Mouse (Mus musculus): ENCODE data around the gene Tnrc6c. TPM values are rescaled to one million over a fixed set of nuclear protein-coding genes. Genes with fewer than 3 reads are reported as not detected.

Gene Tnrc6c
- polyA plus RNA-seq, 1 experiment from 2014 or later: 8.6 TPM

GRCm38 (mm10) chr11:117629865-117630264 is 24.2 kb upstream of the Tnrc6c start:
- no peaks in the 10 kb centered on the region for H3K36me3 ChIP-seq (ENCODE audit: control insufficient read depth, insufficient read depth, low read length)
- H3K27me3 ChIP-seq (ENCODE audit: control insufficient read depth, insufficient read depth, low read depth, low read length): peaks cover 21% of the 10 kb centered on the region
- no peak overlapping the region for H3K9ac ChIP-seq (ENCODE audit: low read length)
- no peak for ATAC-seq (ENCODE audit: low read depth)
- H3K4me2 ChIP-seq (ENCODE audit: low read depth, low read length): no peak overlapping the region
- H3K4me3 ChIP-seq (ENCODE audit: low read length): no peak overlapping the region
- 84% methylated on average over 2 of the region's 2 CpGs for WGBS
- H3K4me1 ChIP-seq (replicated peaks; ENCODE audit: control insufficient read depth, insufficient read depth, low read length): 0 out of 2 replicates have a peak, but pooled peaks cover 5% of the 10 kb centered on the region
- H3K9me3 ChIP-seq (ENCODE audit: control insufficient read depth, low read length): no peaks in the 10 kb centered on the region
- H3K27ac ChIP-seq (ENCODE audit: low read length): no peak overlapping the region

GRCm38 (mm10) chr11:117630868-117631565 is 23.1 kb upstream of the Tnrc6c start:
- Histone ChIP-seq H3K4me1 (replicated peaks; ENCODE audit: control insufficient read depth, insufficient read depth, low read length) (0 out of 2 replicates have a peak, but pooled peaks cover 5% of the 10 kb centered on the region), H3K36me3 (ENCODE audit: control insufficient read depth, insufficient read depth, low read length) (no peaks in the 10 kb centered on the region), H3K27ac (ENCODE audit: low read length) (no peak overlapping the region), H3K4me3 (ENCODE audit: low read length) (no peak overlapping the region), H3K4me2 (ENCODE audit: low read depth, low read length) (no peak overlapping the region), H3K9me3 (ENCODE audit: control insufficient read depth, low read length) (no peaks in the 10 kb centered on the region), H3K27me3 (ENCODE audit: control insufficient read depth, insufficient read depth, low read depth, low read length) (peaks cover 21% of the 10 kb centered on the region), H3K9ac (ENCODE audit: low read length) (no peak overlapping the region)
- WGBS: 88% methylated on average over 10 of the region's 11 CpGs
- no peak for ATAC-seq (ENCODE audit: low read depth)

- H3K27me3 ChIP-seq (ENCODE audit: control insufficient read depth, insufficient read depth, low read depth, low read length): peaks cover 8% of the 10 kb centered on the region
- H3K27ac ChIP-seq (ENCODE audit: low read length): no peak overlapping the region
- H3K4me1 ChIP-seq (replicated peaks; ENCODE audit: control insufficient read depth, insufficient read depth, low read length): 0 out of 2 replicates have a peak, but pooled peaks cover 3% of the 10 kb centered on the region
- H3K4me3 ChIP-seq (ENCODE audit: low read length): no peak overlapping the region
- H3K9ac ChIP-seq (ENCODE audit: low read length): no peak overlapping the region
- H3K36me3 ChIP-seq (ENCODE audit: control insufficient read depth, insufficient read depth, low read length): no peaks in the 10 kb centered on the region
- H3K4me2 ChIP-seq (ENCODE audit: low read depth, low read length): no peak overlapping the region
- no peak for ATAC-seq (ENCODE audit: low read depth)
- H3K9me3 ChIP-seq (ENCODE audit: control insufficient read depth, low read length): no peaks in the 10 kb centered on the region
- WGBS: 73% methylated on average over 3 of the region's 3 CpGs
Observed at GRCm38 (mm10) chr11:117633310-117633709, 20.8 kb upstream of the Tnrc6c start.

- Histone ChIP-seq H3K9me3 (ENCODE audit: control insufficient read depth, low read length) (no peaks in the 10 kb centered on the region), H3K9ac (ENCODE audit: low read length) (no peak overlapping the region), H3K27ac (ENCODE audit: low read length) (no peak overlapping the region), H3K4me1 (replicated peaks; ENCODE audit: control insufficient read depth, insufficient read depth, low read length) (no peaks in the 10 kb centered on the region), H3K4me2 (ENCODE audit: low read depth, low read length) (no peak overlapping the region), H3K36me3 (ENCODE audit: control insufficient read depth, insufficient read depth, low read length) (no peaks in the 10 kb centered on the region), H3K27me3 (ENCODE audit: control insufficient read depth, insufficient read depth, low read depth, low read length) (no peaks in the 10 kb centered on the region), H3K4me3 (ENCODE audit: low read length) (no peak overlapping the region)
- WGBS: 40% methylated on average over 7 of the region's 7 CpGs
- ATAC-seq (ENCODE audit: low read depth): no peak
Observed at GRCm38 (mm10) chr11:117638386-117638785, 15.7 kb upstream of the Tnrc6c start.

GRCm38 (mm10) chr11:117638809-117639208 is 15.3 kb upstream of the Tnrc6c start:
- WGBS: 58% methylated on average over 11 of the region's 11 CpGs
- Histone ChIP-seq H3K4me2 (ENCODE audit: low read depth, low read length) (no peak overlapping the region), H3K4me1 (replicated peaks; ENCODE audit: control insufficient read depth, insufficient read depth, low read length) (no peaks in the 10 kb centered on the region), H3K27ac (ENCODE audit: low read length) (no peak overlapping the region), H3K27me3 (ENCODE audit: control insufficient read depth, insufficient read depth, low read depth, low read length) (no peaks in the 10 kb centered on the region), H3K9me3 (ENCODE audit: control insufficient read depth, low read length) (no peaks in the 10 kb centered on the region), H3K4me3 (ENCODE audit: low read length) (no peak overlapping the region), H3K9ac (ENCODE audit: low read length) (no peak overlapping the region), H3K36me3 (ENCODE audit: control insufficient read depth, insufficient read depth, low read length) (no peaks in the 10 kb centered on the region)
- ATAC-seq (ENCODE audit: low read depth): no peak

- H3K9ac ChIP-seq (ENCODE audit: low read length): no peak overlapping the region
- 63% methylated on average over 7 of the region's 7 CpGs for WGBS
- no peak for ATAC-seq (ENCODE audit: low read depth)
- no peaks in the 10 kb centered on the region for H3K4me1 ChIP-seq (replicated peaks; ENCODE audit: control insufficient read depth, insufficient read depth, low read length)
- no peaks in the 10 kb centered on the region for H3K27me3 ChIP-seq (ENCODE audit: control insufficient read depth, insufficient read depth, low read depth, low read length)
- no peak overlapping the region for H3K27ac ChIP-seq (ENCODE audit: low read length)
- no peak overlapping the region for H3K4me2 ChIP-seq (ENCODE audit: low read depth, low read length)
- no peak overlapping the region for H3K4me3 ChIP-seq (ENCODE audit: low read length)
- no peaks in the 10 kb centered on the region for H3K9me3 ChIP-seq (ENCODE audit: control insufficient read depth, low read length)
- H3K36me3 ChIP-seq (ENCODE audit: control insufficient read depth, insufficient read depth, low read length): no peaks in the 10 kb centered on the region
Observed at GRCm38 (mm10) chr11:117639331-117639970, 14.6 kb upstream of the Tnrc6c start.

- no peak overlapping the region for H3K27ac ChIP-seq (ENCODE audit: low read length)
- H3K9ac ChIP-seq (ENCODE audit: low read length): no peak overlapping the region
- WGBS: 81% methylated on average over 2 of the region's 2 CpGs
- H3K27me3 ChIP-seq (ENCODE audit: control insufficient read depth, insufficient read depth, low read depth, low read length): no peaks in the 10 kb centered on the region
- H3K4me1 ChIP-seq (replicated peaks; ENCODE audit: control insufficient read depth, insufficient read depth, low read length): no peaks in the 10 kb centered on the region
- no peak for ATAC-seq (ENCODE audit: low read depth)
- H3K9me3 ChIP-seq (ENCODE audit: control insufficient read depth, low read length): no peaks in the 10 kb centered on the region
- no peak overlapping the region for H3K4me2 ChIP-seq (ENCODE audit: low read depth, low read length)
- H3K4me3 ChIP-seq (ENCODE audit: low read length): no peak overlapping the region
- H3K36me3 ChIP-seq (ENCODE audit: control insufficient read depth, insufficient read depth, low read length): no peaks in the 10 kb centered on the region
Observed at GRCm38 (mm10) chr11:117642181-117642580, 11.9 kb upstream of the Tnrc6c start.

- ATAC-seq (ENCODE audit: low read depth): no peak
Observed at GRCm38 (mm10) chr11:117643240-117643639, 10.8 kb upstream of the Tnrc6c start.

GRCm38 (mm10) chr11:117646786-117647185 is 7.3 kb upstream of the Tnrc6c start:
- H3K9me3 ChIP-seq (ENCODE audit: control insufficient read depth, low read length): no peaks in the 10 kb centered on the region
- no peaks in the 10 kb centered on the region for H3K27me3 ChIP-seq (ENCODE audit: control insufficient read depth, insufficient read depth, low read depth, low read length)
- H3K27ac ChIP-seq (ENCODE audit: low read length): no peak overlapping the region
- no peak overlapping the region for H3K4me3 ChIP-seq (ENCODE audit: low read length)
- H3K4me1 ChIP-seq (replicated peaks; ENCODE audit: control insufficient read depth, insufficient read depth, low read length): no peaks in the 10 kb centered on the region
- WGBS: 57% methylated on average over 4 of the region's 4 CpGs
- no peak overlapping the region for H3K4me2 ChIP-seq (ENCODE audit: low read depth, low read length)
- no peak for ATAC-seq (ENCODE audit: low read depth)
- no peaks in the 10 kb centered on the region for H3K36me3 ChIP-seq (ENCODE audit: control insufficient read depth, insufficient read depth, low read length)
- no peak overlapping the region for H3K9ac ChIP-seq (ENCODE audit: low read length)

More at GRCm38 (mm10) chr11:117643240-117643639, 10.8 kb upstream of the Tnrc6c start:
- Histone ChIP-seq H3K4me2 (ENCODE audit: low read depth, low read length) (no peak overlapping the region), H3K36me3 (ENCODE audit: control insufficient read depth, insufficient read depth, low read length) (no peaks in the 10 kb centered on the region), H3K9ac (ENCODE audit: low read length) (no peak overlapping the region), H3K4me3 (ENCODE audit: low read length) (no peak overlapping the region), H3K27me3 (ENCODE audit: control insufficient read depth, insufficient read depth, low read depth, low read length) (no peaks in the 10 kb centered on the region), H3K4me1 (replicated peaks; ENCODE audit: control insufficient read depth, insufficient read depth, low read length) (no peaks in the 10 kb centered on the region), H3K9me3 (ENCODE audit: control insufficient read depth, low read length) (no peaks in the 10 kb centered on the region), H3K27ac (ENCODE audit: low read length) (no peak overlapping the region)
- WGBS: 60% methylated on average over 10 of the region's 10 CpGs
